Mouse (Mus musculus) spleen, adult 2 months (tissue): ENCODE data around the gene Cd70. TPM values are rescaled to one million over a fixed set of nuclear protein-coding genes. Genes with fewer than 3 reads are reported as not detected.

Experiments used
- DNase-seq, 2 experiments: peaks; one replicate each; pipeline versions ENCODE4 v3.0.0 to v3.0.0-alpha.2; 2012 to 2021; ENCODE audit warnings: low spot score in 2 of 2, low read depth in 1 of 2
- H3K27ac ChIP-seq: fragments of 200-500 bp; 2 replicates; pipeline ENCODE4 v1.5.1; 2012; ENCODE audit warnings: low read length, inconsistent platforms; ENCODE audit not compliant: insufficient read depth
- H3K27me3 ChIP-seq: fragments of 200-500 bp; 2 replicates; pipeline ENCODE4 v1.6.1; 2012; ENCODE audit warnings: mild to moderate bottlenecking, moderate library complexity, low read length, inconsistent platforms; ENCODE audit not compliant: control insufficient read depth, insufficient read depth
- H3K36me3 ChIP-seq: fragments of 200-500 bp; 2 replicates; pipeline ENCODE4 v1.6.1; 2012; ENCODE audit warnings: mild to moderate bottlenecking, low read length, inconsistent platforms; ENCODE audit not compliant: control insufficient read depth, insufficient read depth
- H3K4me1 ChIP-seq: fragments of 200-500 bp; 2 replicates; pipeline ENCODE4 v1.6.1; 2011; ENCODE audit warnings: inconsistent platforms; ENCODE audit not compliant: control insufficient read depth, insufficient read depth, insufficient read length
- H3K4me3 ChIP-seq: fragments of 200-500 bp; 2 replicates; pipeline ENCODE4 v1.5.1; 2011; ENCODE audit warnings: mild to moderate bottlenecking, inconsistent platforms; ENCODE audit not compliant: insufficient read depth, insufficient read length; ENCODE audit errors: extremely low read depth
- CTCF ChIP-seq: fragments of 200-500 bp; IDR thresholded peaks from 2 replicates; pipeline ENCODE4 v1.5.1; 2011; ENCODE audit warnings: mild to moderate bottlenecking, inconsistent platforms; ENCODE audit not compliant: insufficient read depth, insufficient read length, insufficient replicate concordance; ENCODE audit errors: extremely low read depth
- POLR2A ChIP-seq: fragments of 200-500 bp; IDR thresholded peaks from 2 replicates; pipeline ENCODE4 v1.6.1; 2011; ENCODE audit warnings: low read depth, low read length, inconsistent platforms
- WGBS: fragments of 180-500 bp; shearing (Covaris S2); methylation state at CpG from one replicate; pipeline ENCODE4 v1.1.7; 2018; 5-methylcytosine and 5-hydroxymethylcytosine counted together
- polyA plus RNA-seq: library from polyadenylated mRNA; depleted of rRNA; stranded (reverse); fragments of >200 nt; gene quantifications from 2 replicates; pipeline ENCODE4 v1.2.3, GENCODE M21; 2012; rRNA removed

Cd70 gene
- polyA plus RNA-seq, result 0.36 and 0.55 TPM in 2 replicates

DNA sequence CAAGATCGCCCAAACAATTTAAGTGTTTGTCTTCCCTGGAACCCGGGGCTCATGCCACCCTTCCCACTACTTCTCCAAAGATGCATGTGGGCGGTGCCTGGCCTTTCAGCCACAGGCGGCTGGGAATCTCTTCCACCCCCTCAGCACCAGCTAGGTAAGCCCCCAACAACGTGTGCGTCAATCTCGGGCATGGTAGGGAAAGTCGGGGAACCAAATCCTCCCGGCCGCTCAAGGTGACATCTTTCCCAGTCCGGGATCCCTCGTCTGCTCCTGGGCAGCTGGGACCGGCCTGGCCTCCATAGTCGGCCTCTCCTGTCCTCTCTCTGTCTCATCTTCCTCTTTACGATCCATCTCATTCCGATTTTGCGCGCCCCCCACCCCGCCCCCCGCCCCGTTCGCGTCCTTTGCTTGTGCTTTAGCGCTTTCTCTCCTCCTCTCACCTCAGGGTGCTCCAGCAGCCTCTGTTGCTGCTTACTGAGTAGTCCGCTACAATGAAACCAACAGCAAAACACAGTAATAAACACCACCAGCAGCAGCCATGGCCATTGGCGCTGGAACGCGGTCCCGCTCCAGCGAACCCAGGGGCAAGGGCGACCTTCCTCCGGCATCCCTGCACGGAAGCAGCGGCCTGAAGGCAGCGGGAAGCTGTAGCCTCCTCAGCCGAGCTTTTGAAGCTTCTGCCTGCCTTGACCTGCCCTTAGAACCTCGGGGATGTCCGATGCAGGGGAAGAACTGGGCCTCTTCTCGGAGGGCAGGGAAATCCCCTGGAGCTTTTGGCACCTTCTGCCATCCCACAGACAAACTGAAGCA, at the start of gene Cd70:
Cd70 (minus strand) TSS at position 784 of the 810 bp plus-strand sequence.
- Histone ChIP-seq H3K4me1 (no peaks in the 10 kb centered on the region), H3K27ac (no peak within 1 kb of the TSS), H3K27me3 (no peaks in the 10 kb centered on the region; the same call in none of the 2 replicates), H3K4me3 (no peak within 1 kb of the TSS), H3K36me3 (no peaks in the 10 kb centered on the region)
- 10% methylated on average over 39 of the region's 39 CpGs for WGBS
- no peak for DNase-seq
- TF ChIP-seq CTCF (no peak), POLR2A (no peak)

DNA sequence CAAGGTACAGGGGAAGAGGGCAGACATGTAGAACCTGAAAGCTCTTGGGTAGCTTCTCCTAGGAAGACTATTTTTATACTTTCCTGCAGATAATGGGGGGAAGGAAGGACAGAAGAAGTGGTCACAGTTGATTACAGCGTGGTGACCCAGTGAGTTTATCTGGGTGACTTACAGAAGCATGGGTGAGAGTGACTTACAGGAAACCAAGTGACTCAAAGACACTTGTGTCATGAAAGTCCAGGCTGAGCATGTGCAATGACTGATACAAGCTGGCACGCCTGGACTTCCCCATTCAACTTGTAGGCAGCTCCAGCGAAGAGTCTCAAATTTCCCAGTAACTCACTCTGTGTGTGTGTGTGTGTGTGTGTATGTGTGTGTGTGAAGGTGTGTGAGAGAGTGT, 48.7 kb upstream of the Cd70 start:
- no peak for TF ChIP-seq POLR2A
- no peak for TF ChIP-seq CTCF
- H3K27ac ChIP-seq, result no peak overlapping the region
- H3K4me3 ChIP-seq, result no peak overlapping the region
- no peaks in the 10 kb centered on the region for H3K36me3 ChIP-seq
- WGBS, result 50% methylated on average over 3 of the region's 3 CpGs
- no peaks in the 10 kb centered on the region for H3K27me3 ChIP-seq
- DNase-seq, result no peak
- H3K4me1 ChIP-seq, result no peaks in the 10 kb centered on the region

DNA sequence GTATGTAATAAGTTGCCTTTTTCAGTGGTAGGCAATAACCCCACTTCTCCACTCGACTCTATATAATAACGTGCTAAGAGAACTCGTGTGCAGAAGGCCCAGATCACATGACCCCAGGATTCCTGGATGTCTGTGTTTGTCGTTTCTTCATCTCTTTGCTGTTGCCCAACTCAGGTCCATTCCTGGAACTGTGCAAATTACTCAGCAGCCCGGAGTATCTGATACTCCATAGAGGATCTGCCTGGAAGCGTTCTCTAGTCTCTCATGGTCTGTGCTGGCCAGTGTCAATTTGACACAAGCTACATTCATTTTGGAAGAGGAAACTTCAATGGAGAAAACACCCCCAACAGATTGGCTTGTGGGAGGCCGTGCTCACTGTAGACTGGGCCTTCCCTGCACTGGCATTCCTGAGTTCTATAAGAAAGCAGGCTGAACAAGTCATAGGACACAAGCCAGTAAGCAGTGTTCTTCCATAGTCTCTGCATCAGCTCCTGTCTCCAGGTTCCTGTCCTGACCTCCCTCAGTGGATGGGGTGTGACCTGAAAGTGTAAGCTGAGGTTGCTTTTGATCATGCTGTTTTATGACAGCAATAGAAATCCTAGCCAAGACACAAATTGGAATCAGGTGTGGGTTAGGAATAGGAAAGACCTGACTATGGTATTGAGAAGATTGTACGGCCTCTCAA, 45.9 kb upstream of the Cd70 start:
- H3K27me3 ChIP-seq, result no peaks in the 10 kb centered on the region
- no peaks in the 10 kb centered on the region for H3K36me3 ChIP-seq
- TF ChIP-seq POLR2A (no peak), CTCF (no peak)
- H3K27ac ChIP-seq, result no peak overlapping the region
- H3K4me3 ChIP-seq, result no peak overlapping the region
- no peak for DNase-seq
- no peaks in the 10 kb centered on the region for H3K4me1 ChIP-seq
- WGBS, result 86% methylated on average over 8 of the region's 8 CpGs

DNA sequence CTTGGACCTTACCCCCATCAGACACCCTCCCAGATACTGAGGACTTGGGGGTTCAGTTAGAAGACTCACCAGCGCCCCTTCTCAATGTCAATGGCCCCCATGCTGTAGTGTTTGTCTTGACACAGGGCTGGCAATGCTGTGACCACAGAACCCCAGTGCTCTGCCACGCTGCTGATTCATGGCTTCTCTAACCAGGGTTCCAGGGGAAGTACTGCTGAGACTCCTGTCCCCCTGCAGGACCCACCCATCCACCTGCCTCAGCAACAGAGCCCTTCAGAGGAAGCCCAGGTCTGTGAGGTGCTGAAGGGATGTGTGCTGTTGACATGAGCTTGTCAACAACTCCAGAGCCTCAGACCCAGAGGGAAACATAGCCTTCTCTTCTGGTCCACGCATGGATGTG, 45.2 kb upstream of the Cd70 start:
- no peaks in the 10 kb centered on the region for H3K4me1 ChIP-seq
- H3K27me3 ChIP-seq, result no peaks in the 10 kb centered on the region
- 55% methylated on average over 3 of the region's 3 CpGs for WGBS
- no peak for DNase-seq
- H3K36me3 ChIP-seq, result no peaks in the 10 kb centered on the region
- no peak overlapping the region for H3K27ac ChIP-seq
- no peak for TF ChIP-seq POLR2A
- TF ChIP-seq CTCF, result no peak
- no peak overlapping the region for H3K4me3 ChIP-seq

DNA sequence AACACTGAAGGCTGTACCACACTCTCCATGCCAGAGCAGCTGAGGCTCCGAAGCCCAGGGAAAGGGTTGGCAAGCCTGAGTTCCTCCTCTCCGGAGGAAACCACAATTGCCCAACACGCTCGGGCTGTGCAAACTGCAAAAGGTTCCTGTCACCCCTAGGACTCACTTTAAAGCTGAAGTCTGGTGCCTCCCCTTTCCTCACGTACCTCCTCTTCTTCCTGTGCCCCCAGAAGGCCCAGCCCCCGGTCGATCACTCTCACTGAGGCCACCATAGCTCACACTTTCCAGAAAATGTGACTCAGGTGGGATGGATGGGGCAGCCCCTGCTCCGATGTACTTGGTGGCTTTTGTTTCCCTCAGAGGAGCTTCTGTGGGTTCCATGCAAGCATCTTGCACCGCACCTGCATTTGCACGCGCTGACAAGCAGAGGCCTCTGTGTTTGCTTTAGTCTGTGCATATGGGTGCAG, 44.5 kb upstream of the Cd70 start, which contains the start of gene Tnfsf14:
Tnfsf14 (minus strand) TSS at position 137 of the 467 bp plus-strand sequence.
- TF ChIP-seq CTCF, result no peak
- TF ChIP-seq POLR2A, result no peak
- DNase-seq, result peak; percentile 5 to 8
- H3K4me1 ChIP-seq, result no peaks in the 10 kb centered on the region; the same call in 1 of the 2 replicates
- H3K4me3 ChIP-seq, result peak within 1 kb of the TSS; percentile 44
- H3K27me3 ChIP-seq, result no peaks in the 10 kb centered on the region
- WGBS, result 6% methylated on average over 11 of the region's 11 CpGs
- H3K27ac ChIP-seq, result peak within 1 kb of the TSS; percentile 11
- no peaks in the 10 kb centered on the region for H3K36me3 ChIP-seq

DNA sequence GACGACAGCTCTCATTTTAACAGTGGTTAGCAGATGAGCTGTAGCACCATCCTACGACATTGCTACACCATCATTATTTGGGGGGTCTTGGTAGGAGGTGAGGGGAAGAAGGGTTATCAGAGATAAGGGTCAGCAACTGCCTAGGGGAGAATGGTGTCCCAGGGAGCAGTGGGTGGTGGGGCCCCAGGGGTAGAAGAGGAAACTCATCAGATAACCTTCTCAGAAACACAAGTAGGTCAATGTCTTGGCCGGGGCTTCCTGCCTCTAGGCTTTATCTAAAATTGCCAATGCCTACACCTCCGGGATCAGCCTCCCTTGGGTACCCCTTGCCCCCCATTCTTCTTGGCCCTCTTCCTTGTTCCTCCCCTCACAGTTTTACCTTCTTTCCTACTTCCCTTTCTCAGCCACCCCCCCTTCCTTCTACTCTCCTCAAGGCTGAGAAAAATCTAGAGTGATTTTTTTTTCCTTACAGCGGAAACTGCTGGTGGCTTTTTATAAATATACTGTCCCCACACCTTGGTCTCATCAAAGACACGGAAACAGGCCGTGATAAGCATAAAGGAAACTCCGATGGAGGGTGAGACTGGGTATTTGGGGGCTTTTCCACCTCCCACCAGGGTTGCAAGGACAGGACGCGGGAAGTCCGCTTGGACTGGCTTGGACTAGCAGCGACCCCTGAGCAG, 39.1 kb upstream of the Cd70 start:
- no peak for DNase-seq
- 27% methylated on average over 12 of the region's 12 CpGs for WGBS
- Histone ChIP-seq H3K27me3 (no peaks in the 10 kb centered on the region), H3K27ac (peak overlapping the region; percentile 61; the same call in 1 of the 2 replicates), H3K4me3 (0 out of 2 replicates have a peak overlapping the region, but pooled peaks have one; percentile 9), H3K4me1 (peaks cover 3% of the 10 kb centered on the region; the same call in 1 of the 2 replicates), H3K36me3 (no peaks in the 10 kb centered on the region)
- TF ChIP-seq POLR2A (no peak), CTCF (no peak)
